Mouse (Mus musculus) spleen, postnatal 10 days (tissue): ENCODE results near the gene Olfr5.
"Not testable (repeated sequence)": the region's sequence is repeated elsewhere in the genome, so short reads cannot be mapped to it uniquely, and the experiment has no call there.

Experiments used
- DNase-seq, 2 experiments: peaks; one replicate each; pipeline ENCODE4 v3.0.0; 2021 to 2022; ENCODE audit warnings: low spot score in 2 of 2

Gene Olfr5

GRCm38 (mm10) chr7:6486841-6487240 is at the start of gene Olfr5:
TSS of gene Olfr5 (minus strand) at chr7:6486941.
- DNase-seq, result no peak

GRCm38 (mm10) chr7:6526141-6526540 is 39.4 kb upstream of the Olfr5 start:
- DNase-seq, result peak in 1 of 2 experiments; percentile 30

GRCm38 (mm10) chr7:6525001-6525400 is 38.3 kb upstream of the Olfr5 start:
- no peak for DNase-seq

- no peak for DNase-seq
These were observed 36.1 kb upstream of the Olfr5 start, which contains the start of gene Olfr1349 for GRCm38 (mm10) chr7:6522850-6523249. TSS of gene Olfr1349 (minus strand) at chr7:6522950.

GRCm38 (mm10) chr7:6521666-6522065 is 34.9 kb upstream of the Olfr5 start:
- no peak for DNase-seq

- no peak for DNase-seq
These were observed 21.9 kb upstream of the Olfr5 start, which contains the start of gene Olfr1348 for GRCm38 (mm10) chr7:6508648-6509047. TSS of gene Olfr1348 (minus strand) at chr7:6508748.

- DNase-seq, result no peak
These were observed 12.9 kb upstream of the Olfr5 start, which contains the start of gene Olfr1347 for GRCm38 (mm10) chr7:6499655-6500054. TSS of gene Olfr1347 (minus strand) at chr7:6499755.

GRCm38 (mm10) chr7:6477633-6478032 is 9.1 kb downstream of the Olfr5 start:
- DNase-seq, result not testable (repeated sequence)

- no peak for DNase-seq
These were observed 19.8 kb downstream of the Olfr5 start, which contains the start of gene Olfr1346 for GRCm38 (mm10) chr7:6466951-6467350. TSS of gene Olfr1346 (plus strand) at chr7:6467101.

- no peak for DNase-seq
These were observed 30.3 kb downstream of the Olfr5 start for GRCm38 (mm10) chr7:6456399-6456798.

GRCm38 (mm10) chr7:6455868-6456267 is 30.9 kb downstream of the Olfr5 start, which contains the start of gene Olfr1336:
TSS of gene Olfr1336 (plus strand) at chr7:6456168.
- DNase-seq, result no peak

- no peak for DNase-seq
These were observed 39.0 kb downstream of the Olfr5 start for GRCm38 (mm10) chr7:6447771-6448170.

GRCm38 (mm10) chr7:6441173-6441572 is 45.6 kb downstream of the Olfr5 start:
- no peak for DNase-seq

GRCm38 (mm10) chr7:6438388-6438787 is 48.4 kb downstream of the Olfr5 start, which contains the start of gene Olfr1344:
TSS of gene Olfr1344 (plus strand) at chr7:6438688.
- DNase-seq, result no peak

GRCm38 (mm10) chr7:6430342-6430741 is 56.4 kb downstream of the Olfr5 start:
- DNase-seq, result peak in 1 of 2 experiments; percentile 40

- no peak for DNase-seq
These were observed 57.4 kb downstream of the Olfr5 start for GRCm38 (mm10) chr7:6429381-6429780.
